Mouse (Mus musculus) CH12.LX (cell line): Measurements from ENCODE around the gene Focad. TPM values are rescaled to one million over a fixed set of nuclear protein-coding genes. Genes with fewer than 3 reads are reported as not detected.

Experiments used
- DNase-seq: peaks from one replicate; pipeline ENCODE4 v3.0.0-alpha.2; 2013; ENCODE audit errors: extremely low read depth
- H3K27ac ChIP-seq: 2 replicates; pipeline ENCODE4 v1.5.1; 2012; ENCODE audit warnings: low read depth, mild to moderate bottlenecking, control low read depth, moderate library complexity; ENCODE audit not compliant: insufficient read depth
- H3K27me3 ChIP-seq: replicated peaks from 2 replicates; pipeline ENCODE3; 2012; ENCODE audit warnings: inconsistent platforms
- H3K36me3 ChIP-seq, 2 experiments: replicated peaks in 1 of 2; 2 replicates each; pipeline versions ENCODE3 to v1.6.1; 2012; ENCODE audit warnings: inconsistent platforms in 1 of 2, low read length in 1 of 2, mild to moderate bottlenecking in 1 of 2, mixed read lengths in 1 of 2, moderate library complexity in 1 of 2; ENCODE audit not compliant: control insufficient read depth in 1 of 2, insufficient read depth in 1 of 2
- H3K4me1 ChIP-seq, 2 experiments: 2 replicates each; pipeline ENCODE4 v1.6.1; 2012; ENCODE audit warnings: inconsistent platforms in 1 of 2, moderate library complexity in 1 of 2; ENCODE audit not compliant: insufficient read depth in 2 of 2, control insufficient read depth in 1 of 2
- H3K4me2 ChIP-seq: 2 replicates; pipeline ENCODE4 v1.6.1; 2012; ENCODE audit warnings: low read depth, mild to moderate bottlenecking, control low read depth; ENCODE audit not compliant: poor library complexity, insufficient read depth, severe bottlenecking
- H3K4me3 ChIP-seq, 3 experiments: fragments of 150-350 bp in 1 of 3; sonication (generic) in 1 of 3; replicated peaks in 1 of 3; 2 replicates each; pipeline versions ENCODE3 to v1.5.1; 2011 to 2012; ENCODE audit warnings: low read depth in 2 of 3, low read length in 2 of 3, mild to moderate bottlenecking in 2 of 3, moderate library complexity in 2 of 3, control low read depth in 1 of 3, improper control_type of control experiment in 1 of 3, inconsistent platforms in 1 of 3, mixed read lengths in 1 of 3; ENCODE audit not compliant: poor library complexity in 1 of 3
- H3K79me2 ChIP-seq: replicated peaks from 2 replicates; pipeline ENCODE4 v1.6.1; 2012; ENCODE audit warnings: mild to moderate bottlenecking, moderate library complexity; ENCODE audit not compliant: control insufficient read depth, poor library complexity, insufficient read depth, severe bottlenecking; ENCODE audit errors: extremely low read depth
- H3K9ac ChIP-seq: 2 replicates; pipeline ENCODE4 v1.6.1; 2012; ENCODE audit warnings: low read depth, mild to moderate bottlenecking, control low read depth, moderate library complexity; ENCODE audit not compliant: insufficient read depth
- H3K9me3 ChIP-seq: replicated peaks from 2 replicates; pipeline ENCODE3; 2012; ENCODE audit warnings: low read length, inconsistent platforms, mixed read lengths
- BHLHE40 ChIP-seq: IDR thresholded peaks from 2 replicates; pipeline ENCODE4 v1.6.1; 2011; ENCODE audit warnings: mild to moderate bottlenecking, low read depth, low read length, improper control_type of control experiment
- E2F4 ChIP-seq: IDR thresholded peaks from 2 replicates; pipeline ENCODE4 v1.6.1; 2011; ENCODE audit warnings: low read depth, low read length, improper control_type of control experiment; ENCODE audit not compliant: insufficient replicate concordance
- ELF1 ChIP-seq: IDR thresholded peaks from 2 replicates; pipeline ENCODE4 v1.6.1; 2014; ENCODE audit warnings: low read depth, mild to moderate bottlenecking, inconsistent platforms, low read length, improper control_type of control experiment
- EP300 ChIP-seq: IDR thresholded peaks from 2 replicates; pipeline ENCODE4 v1.6.1; 2011; ENCODE audit warnings: low read length, improper control_type of control experiment
- GABPA ChIP-seq: IDR thresholded peaks from 2 replicates; pipeline ENCODE4 v1.6.1; 2012; ENCODE audit warnings: low read depth, low read length, improper control_type of control experiment, inconsistent platforms; ENCODE audit not compliant: insufficient replicate concordance
- IRF4 ChIP-seq: IDR thresholded peaks from 2 replicates; pipeline ENCODE4 v1.6.1; 2014; ENCODE audit warnings: low read depth, mild to moderate bottlenecking, inconsistent platforms, low read length, improper control_type of control experiment
- JUND ChIP-seq: conservative IDR thresholded peaks from 2 replicates; pipeline ENCODE4 v1.6.1; 2011; ENCODE audit warnings: low read depth, low read length, improper control_type of control experiment
- MAX ChIP-seq: IDR thresholded peaks from 2 replicates; pipeline ENCODE4 v1.6.1; 2011; ENCODE audit warnings: low read length, improper control_type of control experiment
- MEF2A ChIP-seq: IDR thresholded peaks from 2 replicates; pipeline ENCODE4 v1.6.1; 2014; ENCODE audit warnings: low read depth, mild to moderate bottlenecking, inconsistent platforms, low read length, improper control_type of control experiment, borderline replicate concordance
- MXI1 ChIP-seq: IDR thresholded peaks from 2 replicates; pipeline ENCODE4 v1.6.1; 2011; ENCODE audit warnings: mild to moderate bottlenecking, low read depth, low read length, improper control_type of control experiment
- NELFE ChIP-seq: IDR thresholded peaks from 2 replicates; pipeline ENCODE4 v1.6.1; 2011; ENCODE audit warnings: low read depth, low read length, improper control_type of control experiment
- PAX5 ChIP-seq: IDR thresholded peaks from 2 replicates; pipeline ENCODE4 v1.6.1; 2012; ENCODE audit warnings: low read length, inconsistent platforms, mixed read lengths
- POLR2A ChIP-seq: IDR thresholded peaks from 2 replicates; pipeline ENCODE4 v1.6.1; 2011; ENCODE audit warnings: low read depth, mild to moderate bottlenecking, improper control_type of control experiment, low read length
- RAD21 ChIP-seq: IDR thresholded peaks from 2 replicates; pipeline ENCODE4 v1.6.1; 2011; ENCODE audit warnings: low read depth, mild to moderate bottlenecking, low read length, improper control_type of control experiment, moderate library complexity
- SIN3A ChIP-seq: IDR thresholded peaks from 2 replicates; pipeline ENCODE4 v1.6.1; 2012; ENCODE audit warnings: low read length, improper control_type of control experiment, inconsistent platforms
- TBP ChIP-seq: conservative IDR thresholded peaks from 2 replicates; pipeline ENCODE4 v1.6.1; 2011; ENCODE audit warnings: low read depth, low read length, improper control_type of control experiment
- UBTF ChIP-seq: IDR thresholded peaks from 2 replicates; pipeline ENCODE4 v1.6.1; 2012; ENCODE audit warnings: low read depth, mild to moderate bottlenecking, inconsistent platforms, low read length, improper control_type of control experiment, moderate library complexity
- ZC3H11A ChIP-seq: IDR thresholded peaks from 2 replicates; pipeline ENCODE4 v1.6.1; 2012; ENCODE audit warnings: low read depth, mild to moderate bottlenecking, inconsistent platforms, low read length, improper control_type of control experiment
- ZKSCAN1 ChIP-seq: IDR thresholded peaks from 2 replicates; pipeline ENCODE4 v1.6.1; 2012; ENCODE audit warnings: low read depth, inconsistent platforms, low read length, improper control_type of control experiment, borderline replicate concordance
- dilution Hi-C: fragments of 300-500 bp; cut with MboI; formaldehyde crosslinking; loops from 2 replicates; pipeline ENCODE4 v1.14.3; 2020; ENCODE audit warnings: low sequenced_read_pairs; ENCODE audit not compliant: extremely low pct_unique_long_range_greater_than_20kb, extremely low pct_ligation_motif_present
- in situ Hi-C: fragments of 300-500 bp; cut with MboI; formaldehyde crosslinking; loops from 3 replicates; pipeline ENCODE4 v1.14.3; 2019; ENCODE audit warnings: low sequenced_read_pairs, low pct_ligation_motif_present, low pct_unique_long_range_greater_than_20kb, mixed read lengths
- polyA plus RNA-seq: library from polyadenylated mRNA; unstranded; fragments of >175 nt; gene quantifications from 2 replicates; pipeline ENCODE4 v1.2.1, GENCODE M21; 2012; ENCODE audit warnings: low read depth; ENCODE audit not compliant: insufficient read length
- total RNA-seq, 2 experiments: library from RNA; depleted of rRNA; stranded (reverse); fragments of 300-350 nt in 1 of 2; fragments of >200 nt in 1 of 2; gene quantifications; 2 replicates each; pipeline ENCODE4 v1.2.3; 2012 to 2014

The Focad gene
- total and polyA plus RNA-seq, 3 experiments, result 17.3 to 18.9 (median 18.2) TPM

GRCm38 (mm10) chr4:88235941-88236340, 141.5 kb downstream of the Focad start:
- no peak overlapping the region for H3K27ac ChIP-seq
- H3K4me1 ChIP-seq, result no peaks in the 10 kb centered on the region
- in situ Hi-C loops, result no loop called here
- H3K27me3 ChIP-seq, result no peaks in the 10 kb centered on the region
- TF ChIP-seq MAX, result no peak
- no peak for TF ChIP-seq EP300
- TF ChIP-seq JUND, result no peak
- TF ChIP-seq POLR2A, result no peak
- no peak for TF ChIP-seq PAX5
- TF ChIP-seq ZC3H11A, result no peak
- TF ChIP-seq MXI1, result no peak
- no peak for TF ChIP-seq NELFE
- no peak for TF ChIP-seq ELF1
- TF ChIP-seq TBP, result no peak
- TF ChIP-seq GABPA, result no peak
- TF ChIP-seq SIN3A, result no peak
- no peak for TF ChIP-seq MEF2A
- TF ChIP-seq RAD21, result no peak
- TF ChIP-seq E2F4, result no peak
- no peak for TF ChIP-seq IRF4
- TF ChIP-seq BHLHE40, result no peak
- TF ChIP-seq UBTF, result no peak
- no peak for TF ChIP-seq ZKSCAN1
- no peak for DNase-seq
- dilution Hi-C loops, result no loop called here
- H3K9ac ChIP-seq, result no peak overlapping the region
- H3K4me3 ChIP-seq, result no peak overlapping the region
- no peak overlapping the region for H3K4me2 ChIP-seq
- no peaks in the 10 kb centered on the region for H3K9me3 ChIP-seq
- H3K79me2 ChIP-seq, result no peaks in the 10 kb centered on the region
- H3K36me3 ChIP-seq, result peaks cover 0 to 7% of the 10 kb centered on the region in 2 experiments

- in situ Hi-C loops (no loop called here), dilution Hi-C loops (no loop called here)
- H3K27me3 ChIP-seq, result no peaks in the 10 kb centered on the region
- H3K9ac ChIP-seq, result no peak overlapping the region
- no peaks in the 10 kb centered on the region for H3K9me3 ChIP-seq
- no peak overlapping the region for H3K4me3 ChIP-seq
- H3K4me2 ChIP-seq, result no peak overlapping the region
- H3K4me1 ChIP-seq, result no peaks in the 10 kb centered on the region
- peaks cover 0 to 6% of the 10 kb centered on the region in 2 experiments for H3K36me3 ChIP-seq
- H3K79me2 ChIP-seq, result no peaks in the 10 kb centered on the region
- TF ChIP-seq GABPA, result no peak
- no peak overlapping the region for H3K27ac ChIP-seq
- DNase-seq, result no peak
These were observed 142.7 kb downstream of the Focad start for GRCm38 (mm10) chr4:88236926-88237756.
